Mouse (Mus musculus) intestine, postnatal 0 days (tissue): Measurements from ENCODE around the gene Rps8. TPM values are rescaled to one million over a fixed set of nuclear protein-coding genes. Genes with fewer than 3 reads are reported as not detected.

ENCODE experiments used
- ATAC-seq: fragments of 200-750 bp; cut with Nextera tagmentation; 2 replicates; pipeline ENCODE4 v1.8.0; 2017; ENCODE audit warnings: mild to moderate bottlenecking, moderate TSS enrichment, moderate library complexity
- H3K27ac ChIP-seq: fragments of 300-500 bp; sonication (generic); 2 replicates; pipeline ENCODE4 v1.5.1; 2014; ENCODE audit warnings: mild to moderate bottlenecking, low read depth, low read length, moderate library complexity
- H3K27me3 ChIP-seq: fragments of 300-500 bp; sonication (generic); replicated peaks from 2 replicates; pipeline ENCODE4 v1.6.1; 2014; ENCODE audit warnings: low read length, mixed read lengths; ENCODE audit not compliant: control insufficient read depth, insufficient read depth
- H3K36me3 ChIP-seq: fragments of 300-500 bp; sonication (generic); 2 replicates; pipeline ENCODE4 v1.6.1; 2014; ENCODE audit warnings: mild to moderate bottlenecking, moderate library complexity; ENCODE audit not compliant: control insufficient read depth, insufficient read depth
- H3K4me1 ChIP-seq: fragments of 300-500 bp; sonication (generic); replicated peaks from 2 replicates; pipeline ENCODE4 v1.6.1; 2014; ENCODE audit warnings: antibody characterized with exemption, low read length, mixed read lengths; ENCODE audit not compliant: control insufficient read depth, insufficient read depth
- H3K4me2 ChIP-seq: fragments of 300-500 bp; sonication (generic); replicated peaks from 2 replicates; pipeline ENCODE4 v1.6.1; 2014; ENCODE audit warnings: low read depth, mild to moderate bottlenecking, moderate library complexity
- H3K4me3 ChIP-seq: fragments of 300-500 bp; sonication (generic); 2 replicates; pipeline ENCODE4 v1.5.1; 2014; ENCODE audit warnings: low read depth, low read length
- H3K9ac ChIP-seq: fragments of 300-500 bp; sonication (generic); 2 replicates; pipeline ENCODE4 v1.6.1; 2014; ENCODE audit warnings: mild to moderate bottlenecking, low read depth, low read length
- H3K9me3 ChIP-seq: fragments of 300-500 bp; sonication (generic); 2 replicates; pipeline ENCODE4 v1.6.1; 2016; ENCODE audit warnings: mixed run types; ENCODE audit not compliant: control insufficient read depth
- CTCF ChIP-seq: sonication (generic); IDR thresholded peaks from 2 replicates; pipeline ENCODE4 v1.5.1; 2016; ENCODE audit warnings: low read depth, mild to moderate bottlenecking, control low read depth, antibody characterized with exemption, moderate library complexity
- WGBS: fragments of 180-500 bp; shearing (Covaris S2); extraction: QIAGEN DNeasy Blood & Tissue Kit; methylation state at CpG from one replicate; pipeline ENCODE4 v1.1.7; 2014; 5-methylcytosine and 5-hydroxymethylcytosine counted together
- polyA plus RNA-seq: library from polyadenylated mRNA; unstranded; fragments of >200 nt; fragmentation: Nextera tagmentation; extraction: Ambion mirVana; gene quantifications from 2 replicates; pipeline ENCODE4 v1.2.1, GENCODE M21; 2015

Gene Rps8
- polyA plus RNA-seq, result 563 and 564 TPM in 2 replicates

DNA sequence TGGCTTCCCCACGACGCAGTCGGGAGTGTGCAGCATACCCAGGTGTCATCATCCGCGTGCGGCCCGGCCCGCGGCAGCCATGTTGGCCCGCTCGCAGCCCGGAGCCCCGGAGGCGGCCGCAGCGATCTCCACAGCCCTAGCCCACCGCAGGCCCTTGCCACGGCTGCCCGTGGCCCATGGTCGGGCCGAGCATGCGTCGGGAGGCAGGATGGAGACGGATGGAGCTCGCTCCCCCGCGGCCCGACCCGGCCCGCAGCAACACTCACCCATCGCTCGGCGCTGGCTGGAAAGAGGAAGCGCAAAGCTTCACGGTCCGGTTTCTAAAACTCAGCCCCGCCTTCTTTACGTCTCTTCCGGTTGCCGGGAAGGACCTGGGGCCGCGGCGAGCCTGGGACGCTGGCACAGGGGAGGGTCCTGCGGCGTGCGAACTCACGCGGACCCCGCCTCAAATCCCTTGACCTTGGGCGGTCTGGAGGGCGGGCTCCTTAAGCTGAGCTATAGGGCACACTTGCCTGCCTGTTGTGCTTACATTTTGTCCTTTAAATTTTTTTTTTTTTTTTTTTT lies at the start of gene Rps8:
TSS of gene Rps8 (minus strand) at position 452 of the 564 bp plus-strand sequence.
- H3K36me3 ChIP-seq, result peaks cover 30% of the 10 kb centered on the region
- peak; percentile 87 for ATAC-seq

DNA sequence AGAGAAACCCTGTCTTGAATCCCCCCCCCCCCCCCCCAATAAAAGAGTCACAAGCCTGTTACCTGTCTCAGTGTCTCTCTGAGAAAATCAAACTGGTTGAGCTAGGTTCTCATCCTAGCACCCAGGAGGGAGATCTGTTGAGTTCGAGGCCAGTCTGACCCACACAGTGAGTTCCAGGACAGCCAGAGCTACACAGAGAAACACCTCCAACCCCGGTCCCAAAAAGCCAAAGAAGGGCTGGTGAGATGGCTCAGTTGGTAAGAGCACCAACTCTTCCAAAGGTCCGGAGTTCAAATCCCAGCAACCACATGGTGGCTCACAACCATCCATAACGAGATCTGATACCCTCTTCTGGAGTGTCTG lies 46.9 kb upstream of the Rps8 start:
- Histone ChIP-seq H3K27me3 (no peaks in the 10 kb centered on the region), H3K4me1 (no peaks in the 10 kb centered on the region), H3K4me3 (no peak overlapping the region), H3K4me2 (peak overlapping the region; percentile 57; the same call in 1 of the 2 replicates), H3K27ac (peak overlapping the region; percentile 28; the same call in 1 of the 2 replicates), H3K36me3 (no peaks in the 10 kb centered on the region), H3K9ac (0 out of 2 replicates have a peak overlapping the region, but pooled peaks have one; percentile 0), H3K9me3 (no peaks in the 10 kb centered on the region)
- 62% methylated on average over 4 of the region's 4 CpGs for WGBS
- ATAC-seq, result no peak
- TF ChIP-seq CTCF, result no peak

More for the DNA sequence above, at the start of gene Rps8:
- under 1% methylated on average over 52 of the region's 52 CpGs for WGBS
- peak within 1 kb of the TSS; percentile 92 for H3K9ac ChIP-seq
- H3K4me1 ChIP-seq, result 0 out of 2 replicates have a peak, but pooled peaks cover 4% of the 10 kb centered on the region
- peak within 1 kb of the TSS; percentile 87 for H3K4me2 ChIP-seq
- H3K27me3 ChIP-seq, result no peaks in the 10 kb centered on the region
- H3K4me3 ChIP-seq, result peak within 1 kb of the TSS; percentile 91
- peak within 1 kb of the TSS; percentile 86 for H3K27ac ChIP-seq
- H3K9me3 ChIP-seq, result no peaks in the 10 kb centered on the region
- no peak for TF ChIP-seq CTCF

DNA sequence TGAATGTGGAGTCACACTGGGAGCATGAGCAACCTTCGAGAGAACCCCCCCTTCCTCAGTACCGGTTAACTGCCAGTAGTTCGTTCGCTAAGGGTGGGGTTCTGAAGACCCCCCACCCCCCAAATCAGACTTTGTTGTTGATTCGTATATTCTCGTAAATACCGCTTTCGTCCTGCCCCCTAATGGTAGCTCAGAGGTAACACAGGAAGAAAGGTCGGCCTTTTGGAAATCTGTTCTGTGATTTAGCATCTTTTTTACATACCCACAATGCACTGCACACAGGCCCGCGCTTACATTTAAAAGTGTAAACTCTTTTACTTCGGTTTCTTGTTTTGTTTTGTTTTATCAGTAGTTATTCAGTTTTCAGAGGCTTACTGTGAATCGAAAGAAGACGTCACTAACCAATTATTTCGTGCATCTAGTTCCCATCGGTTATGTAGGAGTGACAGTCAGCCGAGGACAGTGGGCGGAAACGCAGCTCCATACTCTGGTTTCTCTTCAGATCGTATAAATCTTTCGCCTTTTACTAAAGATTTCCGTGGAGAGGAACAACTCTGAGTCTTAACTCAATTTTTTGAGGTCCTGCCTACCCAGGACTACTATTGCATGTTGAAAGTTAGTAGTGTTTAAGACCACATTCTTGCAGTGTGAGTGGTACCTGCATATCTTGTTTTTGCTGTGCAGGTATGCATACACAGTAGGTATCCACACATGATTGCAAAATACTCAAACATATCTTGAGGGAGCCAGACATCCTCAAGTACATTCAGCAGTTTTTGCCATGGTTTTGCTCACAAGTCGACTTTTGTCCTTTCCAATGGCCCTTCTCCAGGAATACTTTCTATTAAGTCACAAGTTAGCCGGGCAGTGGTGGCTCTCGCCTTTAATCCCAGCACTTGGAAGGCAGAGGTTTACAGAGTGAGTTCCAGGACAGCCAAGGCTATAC lies 46.3 kb upstream of the Rps8 start:
- 0 out of 2 replicates have a peak overlapping the region, but pooled peaks have one; percentile 1 for H3K4me3 ChIP-seq
- no peaks in the 10 kb centered on the region for H3K9me3 ChIP-seq
- H3K4me2 ChIP-seq, result peak overlapping the region; percentile 57
- no peaks in the 10 kb centered on the region for H3K4me1 ChIP-seq
- peak overlapping the region; percentile 0; the same call in 1 of the 2 replicates for H3K9ac ChIP-seq
- H3K36me3 ChIP-seq, result no peaks in the 10 kb centered on the region
- TF ChIP-seq CTCF, result peak; percentile 83
- peak overlapping the region; percentile 28; the same call in 1 of the 2 replicates for H3K27ac ChIP-seq
- no peaks in the 10 kb centered on the region for H3K27me3 ChIP-seq
- ATAC-seq, result peak; percentile 92
- 1% methylated on average over 25 of the region's 25 CpGs for WGBS

DNA sequence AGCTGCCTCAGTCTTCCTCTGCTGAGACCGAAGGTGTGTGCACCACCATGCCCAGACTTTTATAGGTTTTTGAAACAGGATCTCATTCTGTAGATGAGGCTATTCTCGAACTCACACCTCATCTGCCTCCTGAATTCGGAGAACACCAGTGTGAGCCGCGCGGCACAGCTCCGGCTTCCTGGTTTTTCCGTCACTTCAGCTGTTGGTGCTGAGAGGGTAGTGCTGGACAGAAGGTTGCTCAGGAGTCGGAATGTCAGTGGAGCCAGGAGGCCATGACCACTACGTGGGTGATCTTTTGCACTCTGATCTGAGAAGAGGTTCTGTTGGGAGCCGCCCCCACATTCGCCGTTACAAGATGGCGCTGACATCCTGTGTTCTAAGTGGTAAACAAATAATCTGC lies 35.8 kb upstream of the Rps8 start:
- Histone ChIP-seq H3K9ac (no peak overlapping the region), H3K27ac (no peak overlapping the region), H3K36me3 (no peaks in the 10 kb centered on the region), H3K4me2 (no peak overlapping the region), H3K27me3 (no peaks in the 10 kb centered on the region), H3K4me3 (no peak overlapping the region), H3K9me3 (no peaks in the 10 kb centered on the region), H3K4me1 (no peaks in the 10 kb centered on the region)
- WGBS, result 96% methylated on average over 14 of the region's 14 CpGs
- no peak for ATAC-seq
- TF ChIP-seq CTCF, result no peak

DNA sequence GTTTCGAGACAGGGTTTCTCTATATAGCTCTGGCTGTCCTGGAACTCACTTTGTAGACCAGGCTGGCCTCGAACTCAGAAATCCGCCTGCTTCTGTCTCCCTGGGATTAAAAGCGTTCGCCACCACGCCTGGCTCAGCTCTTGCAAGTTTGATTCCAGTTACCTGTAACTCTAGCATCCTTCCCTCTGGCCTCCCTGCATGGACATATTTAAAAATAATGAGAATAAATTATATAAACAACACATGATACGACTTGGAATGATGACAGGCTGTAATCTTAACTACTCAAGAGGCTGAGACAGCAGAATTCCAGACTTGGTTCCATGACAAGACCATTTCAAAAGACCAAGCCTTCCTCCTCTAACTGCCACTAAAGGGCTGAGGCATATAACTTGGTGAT lies 34.6 kb upstream of the Rps8 start:
- ATAC-seq, result no peak
- 56% methylated on average over 7 of the region's 7 CpGs for WGBS
- H3K27ac ChIP-seq, result no peak overlapping the region

DNA sequence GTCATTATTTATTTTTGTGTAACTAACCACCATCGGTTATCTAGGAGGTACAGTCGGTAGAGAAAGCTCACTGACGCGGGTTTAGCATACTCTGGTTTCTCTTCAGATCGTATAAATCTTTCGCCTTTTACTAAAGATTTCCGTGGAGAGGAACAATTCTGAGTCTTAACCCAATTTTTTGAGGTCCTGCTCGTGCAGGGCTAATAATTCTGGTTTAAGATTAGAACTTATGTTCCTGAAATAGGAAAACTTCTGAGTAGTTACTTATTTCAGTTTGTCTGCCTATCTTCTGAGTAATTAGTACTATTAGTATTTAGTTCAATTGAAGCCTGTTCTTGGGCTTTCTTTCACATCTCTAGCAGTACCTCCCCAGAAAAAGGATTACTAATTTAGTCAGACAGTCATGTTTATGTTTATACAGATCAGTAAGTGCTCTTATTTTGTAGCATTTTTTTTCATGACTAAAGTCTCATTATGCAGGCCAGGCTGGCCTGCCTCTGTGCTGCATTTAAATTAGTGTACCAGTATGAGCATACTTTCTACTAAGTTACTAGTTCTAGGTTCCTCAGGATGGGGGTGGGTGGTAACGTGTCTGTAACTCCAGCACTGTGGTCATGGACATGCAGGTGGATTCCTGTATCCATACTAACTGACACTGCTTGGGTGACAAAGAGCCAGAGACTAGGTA lies 34.0 kb upstream of the Rps8 start:
- WGBS, result 1% methylated on average over 9 of the region's 9 CpGs

More for the DNA sequence above, 34.6 kb upstream of the Rps8 start:
- H3K9ac ChIP-seq, result no peak overlapping the region
- no peak overlapping the region for H3K4me3 ChIP-seq
- no peaks in the 10 kb centered on the region for H3K36me3 ChIP-seq
- 0 out of 2 replicates have a peak overlapping the region, but pooled peaks have one; percentile 59 for H3K4me2 ChIP-seq
- H3K4me1 ChIP-seq, result no peaks in the 10 kb centered on the region
- no peaks in the 10 kb centered on the region for H3K27me3 ChIP-seq
- TF ChIP-seq CTCF, result no peak
- no peaks in the 10 kb centered on the region for H3K9me3 ChIP-seq

More for the DNA sequence above, 34.0 kb upstream of the Rps8 start:
- peak; percentile 91 for ATAC-seq
- H3K9me3 ChIP-seq, result no peaks in the 10 kb centered on the region
- no peaks in the 10 kb centered on the region for H3K36me3 ChIP-seq
- peak overlapping the region; percentile 38 for H3K4me3 ChIP-seq
- peak overlapping the region; percentile 59 for H3K4me2 ChIP-seq
- H3K27me3 ChIP-seq, result no peaks in the 10 kb centered on the region
- H3K4me1 ChIP-seq, result no peaks in the 10 kb centered on the region
- H3K9ac ChIP-seq, result peak overlapping the region; percentile 50
- H3K27ac ChIP-seq, result peak overlapping the region; percentile 54
- no peak for TF ChIP-seq CTCF
